Mouse (Mus musculus) right cerebral cortex, adult 18-20 months (tissue): Measurements from ENCODE around the gene Ccdc15.

Source experiments
- DNase-seq: peaks from one replicate; pipeline ENCODE4 v3.0.0; 2022; ENCODE audit warnings: mixed read lengths

Ccdc15 gene

DNA sequence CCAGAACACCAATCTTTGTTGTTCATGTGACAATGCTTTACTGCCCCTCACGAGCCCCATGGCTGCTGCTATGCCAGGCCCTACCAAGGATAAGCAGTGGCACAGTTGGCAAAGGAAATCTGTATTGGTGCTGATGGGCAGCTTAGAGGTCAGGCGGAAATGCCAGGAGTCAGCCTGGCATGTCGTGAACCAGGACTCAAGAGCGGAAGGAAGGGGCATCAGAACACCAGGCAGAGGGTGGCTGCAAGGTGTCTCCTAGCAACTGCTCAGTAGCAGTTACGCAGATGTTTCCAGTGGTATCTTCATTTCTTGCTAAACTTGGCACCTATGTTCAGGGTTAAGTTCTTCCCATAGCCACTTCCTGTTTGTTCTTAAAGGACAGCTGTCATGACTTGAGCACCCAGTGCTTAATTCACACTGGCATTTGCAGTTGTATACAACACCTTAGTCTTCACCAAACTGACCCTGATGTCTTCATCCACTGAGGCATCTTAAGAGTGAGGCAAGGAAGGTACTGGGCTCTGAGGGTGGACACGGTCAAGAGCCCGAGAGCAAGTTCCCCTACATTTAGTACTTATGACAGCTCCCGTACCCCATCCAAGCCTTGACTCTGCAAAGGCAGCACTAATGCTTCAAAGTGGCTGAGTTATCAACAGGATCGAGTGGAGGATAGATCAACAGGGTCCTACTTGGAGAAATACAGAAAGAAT, 117.6 kb downstream of the Ccdc15 start:
- no peak for DNase-seq

DNA sequence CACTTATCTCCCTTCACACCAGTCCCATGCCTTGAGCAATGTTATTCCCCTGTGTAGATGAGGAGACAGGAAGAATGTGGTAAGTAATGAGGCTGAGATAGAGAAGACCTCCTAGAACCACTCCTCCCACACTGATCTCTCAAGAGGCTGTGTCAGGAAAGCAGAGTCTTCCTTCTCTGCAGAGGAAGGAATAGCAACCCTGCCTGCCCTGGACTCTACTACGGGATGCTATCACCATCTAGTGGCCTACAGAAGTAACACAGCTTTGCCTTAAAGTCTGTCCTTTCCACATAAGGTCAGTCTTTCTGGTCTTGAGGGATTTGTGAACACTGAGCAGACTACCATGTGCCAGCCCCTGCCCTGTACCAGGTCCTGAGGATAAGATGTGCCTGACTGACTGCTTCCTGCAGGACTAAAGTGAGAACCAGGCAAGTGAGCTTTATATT, 118.3 kb downstream of the Ccdc15 start:
- DNase-seq, result peak; percentile 79
